Mouse (Mus musculus): Measurements from ENCODE around the gene Aurka. TPM values are rescaled to one million over a fixed set of nuclear protein-coding genes. Genes with fewer than 3 reads are reported as not detected.

Gene Aurka
- 4.2 TPM for polyA plus RNA-seq (2014; fragmentation: Illumina TruSeq; extraction: RNeasy Lipid Tissue Mini Kit (QIAGEN cat#74804); ENCODE audit: low read depth, low replicate concordance)

GRCm38 (mm10) chr2:172370411-172371223, at the start of gene Aurka, which contains the start of gene Cstf1:
TSS of gene Aurka (minus strand) at chr2:172370535.
TSS of gene Cstf1 (plus strand) at chr2:172370681.

GRCm38 (mm10) chr2:172393391-172394051, 23.2 kb upstream of the Aurka start, which contains the start of gene Cass4:
TSS of gene Cass4 (plus strand) at chr2:172393794.

GRCm38 (mm10) chr2:172345258-172345738, 25.0 kb downstream of the Aurka start, which contains the start of gene Fam210b:
TSS of gene Fam210b (plus strand) at chr2:172345565.

Other genes with a start within 250 kb of the Aurka start
- gene Mc3r, start 122.0 kb downstream of the Aurka start, polyA plus RNA-seq (2014; fragmentation: Illumina TruSeq; extraction: RNeasy Lipid Tissue Mini Kit (QIAGEN cat#74804); ENCODE audit: low read depth, low replicate concordance): not detected
- gene Fam210b, start 25.0 kb downstream of the Aurka start, polyA plus RNA-seq (2014; fragmentation: Illumina TruSeq; extraction: RNeasy Lipid Tissue Mini Kit (QIAGEN cat#74804); ENCODE audit: low read depth, low replicate concordance): 23.1 TPM
- 20.1 TPM for gene Cstf1, start 146 bp upstream of the Aurka start, polyA plus RNA-seq (2014; fragmentation: Illumina TruSeq; extraction: RNeasy Lipid Tissue Mini Kit (QIAGEN cat#74804); ENCODE audit: low read depth, low replicate concordance)
- gene Cass4, start 23.3 kb upstream of the Aurka start, polyA plus RNA-seq (2014; fragmentation: Illumina TruSeq; extraction: RNeasy Lipid Tissue Mini Kit (QIAGEN cat#74804); ENCODE audit: low read depth, low replicate concordance): 1.5 TPM
- gene Rtf2, start 70.0 kb upstream of the Aurka start, polyA plus RNA-seq (2014; fragmentation: Illumina TruSeq; extraction: RNeasy Lipid Tissue Mini Kit (QIAGEN cat#74804); ENCODE audit: low read depth, low replicate concordance): 67.1 TPM
- not detected for gene Gcnt7, start 88.1 kb upstream of the Aurka start, polyA plus RNA-seq (2014; fragmentation: Illumina TruSeq; extraction: RNeasy Lipid Tissue Mini Kit (QIAGEN cat#74804); ENCODE audit: low read depth, low replicate concordance)
- 5.0 TPM for gene Fam209, start 102.0 kb upstream of the Aurka start, polyA plus RNA-seq (2014; fragmentation: Illumina TruSeq; extraction: RNeasy Lipid Tissue Mini Kit (QIAGEN cat#74804); ENCODE audit: low read depth, low replicate concordance)
- gene Tfap2c, start 179.1 kb upstream of the Aurka start, polyA plus RNA-seq (2014; fragmentation: Illumina TruSeq; extraction: RNeasy Lipid Tissue Mini Kit (QIAGEN cat#74804); ENCODE audit: low read depth, low replicate concordance): 2.4 TPM